Mouse (Mus musculus) kidney, postnatal 25 days (tissue): ENCODE measurements at regions not wholly inside any gene's neighbourhood (a gene's known extent, or its start where the extent isn't known, plus 50 kb on each side); places are given as distances from the start of the nearest gene placed in this dataset.

ENCODE experiments used
- DNase-seq, 2 experiments: peaks; one replicate each; pipeline ENCODE4 v3.0.0; 2021; ENCODE audit warnings: mixed read lengths in 2 of 2

DNA sequence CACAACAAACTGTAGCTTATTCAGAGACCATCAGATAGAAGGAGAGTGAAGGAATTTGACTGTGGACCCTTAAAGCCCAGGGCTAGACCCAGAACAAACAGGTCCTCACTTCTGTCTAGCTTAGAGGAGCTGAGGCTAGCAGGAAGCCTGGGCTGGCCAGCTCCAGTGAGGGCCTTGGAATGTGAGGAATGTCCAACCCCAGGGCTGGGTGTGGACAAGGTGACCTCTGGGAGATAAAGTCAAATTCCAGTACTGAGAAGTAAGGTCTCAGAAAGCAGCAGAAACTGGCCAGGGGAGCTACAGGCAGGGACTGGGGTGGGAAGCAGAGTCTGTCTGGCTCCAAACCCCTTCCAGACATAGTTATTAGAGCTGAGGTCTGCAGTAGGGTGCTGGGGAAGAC lies 51.0 kb upstream of the Ssbp3 start:
- peak; percentile 59 to 73 for DNase-seq

DNA sequence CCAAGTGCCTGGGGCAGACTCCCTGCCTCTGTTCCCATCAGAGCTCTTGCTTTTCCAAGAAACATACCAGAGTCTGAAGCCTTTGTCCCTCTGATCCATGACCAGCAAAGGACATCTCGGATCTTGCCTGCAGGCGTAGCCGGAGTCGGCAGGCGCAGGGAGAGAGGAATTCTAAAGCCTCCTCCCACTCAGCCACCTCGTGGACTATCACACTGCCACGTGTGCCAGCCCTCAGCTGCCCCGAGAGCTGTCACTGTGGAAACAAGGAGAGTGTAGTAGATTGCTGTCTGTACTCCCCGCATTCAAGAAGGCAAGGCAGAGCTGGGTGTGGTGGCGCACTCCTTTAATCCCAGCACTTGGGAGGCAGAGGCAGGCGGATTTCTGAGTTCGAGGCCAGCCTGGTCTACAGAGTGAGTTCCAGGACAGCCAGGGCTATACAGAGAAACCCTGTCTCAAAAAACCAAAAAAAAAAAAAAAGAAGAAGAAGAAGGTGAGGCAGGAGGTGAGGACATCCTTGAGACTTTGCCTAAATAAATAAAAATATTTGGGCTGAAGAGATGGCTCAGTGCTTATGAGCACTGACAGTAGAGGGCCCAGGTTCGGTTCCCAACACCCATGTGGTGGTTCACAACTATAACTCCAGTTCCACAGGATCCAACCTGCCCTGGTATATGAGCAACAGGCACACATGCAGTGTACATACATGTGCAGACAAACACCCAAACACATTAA lies 52.0 kb upstream of the Ssbp3 start:
- DNase-seq = peak in 1 of 2 experiments; percentile 51

- no peak for DNase-seq
Measured at GRCm38 (mm10) chr4:106855771-106856170, 51.0 kb upstream of the Acot11 start.

DNA sequence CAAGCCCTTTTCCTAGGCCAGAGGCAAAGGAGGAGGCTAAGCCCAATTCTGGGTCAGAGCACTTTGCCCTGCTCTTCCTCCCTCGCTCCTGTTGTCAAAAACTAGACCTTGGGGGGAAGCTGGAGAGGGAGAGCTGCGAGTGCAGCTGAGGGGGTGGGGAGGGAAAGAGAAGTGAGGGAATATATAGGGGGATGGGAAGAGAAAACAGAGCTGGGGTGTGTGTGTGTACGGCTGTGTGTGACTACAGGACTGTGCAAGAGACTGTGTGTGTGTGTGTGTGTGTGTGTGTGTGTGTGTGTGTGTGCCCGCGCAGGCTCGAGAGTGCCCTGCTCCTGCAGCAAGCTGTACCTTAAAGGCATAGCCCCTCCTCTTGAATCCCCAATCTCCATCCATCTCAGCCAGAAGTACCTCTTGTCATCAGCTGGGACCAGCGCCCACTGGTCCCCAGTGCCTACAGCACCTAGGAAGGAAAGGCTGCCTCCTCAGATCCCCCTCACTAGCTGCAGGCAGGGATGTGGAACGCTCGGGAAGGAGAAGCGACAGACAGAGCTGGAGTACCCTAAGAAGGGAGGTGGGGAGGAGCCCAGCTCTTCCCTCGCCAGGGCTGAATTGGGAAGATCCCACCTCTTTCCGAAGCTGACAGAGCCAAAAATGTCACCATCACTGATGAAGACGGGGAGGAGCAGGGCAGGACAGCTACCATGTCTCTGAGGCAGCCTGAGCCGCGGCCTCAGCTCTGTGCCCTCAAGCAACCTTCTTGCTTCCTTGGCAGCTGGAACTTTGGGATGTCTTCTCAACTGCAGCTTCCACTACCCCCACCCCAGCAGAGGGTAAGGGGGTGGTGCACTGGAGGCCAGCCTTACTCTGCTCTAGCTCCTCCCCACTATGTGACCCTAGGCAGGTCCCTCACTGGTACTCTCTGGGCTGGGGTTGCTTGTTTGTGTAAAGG lies 49.8 kb upstream of the Acot11 start:
- DNase-seq = no peak
